In genomic region chr3:88511559-88511958, GRCm38 (mm10) we compare ENCODE assay signal across 16 mouse cellular contexts. TPM values are rescaled to one million over a fixed set of nuclear protein-coding genes. Genes with fewer than 3 reads are reported as not detected.
DNase-seq lines count a peak whose midpoint lies in the region; ATAC-seq and TF ChIP-seq lines count a peak whose summit lies in the region.
"Had no signal": no experiment of that assay in that cellular context is flagged by ENCODE, and none has a peak within 500 bp of the region (broad histone marks: within the 10 kb centered on the region; RNA-seq: fewer than 3 reads in every experiment).

No protein-coding gene starts in this region.

- no peak overlapping the region for H3K9ac ChIP-seq in kidney, embryonic 15.5 days
- H3K9ac ChIP-seq in ES-E14 (ENCODE audit: insufficient read depth, low read depth, low read length, poor library complexity, severe bottlenecking): peak overlapping the region; percentile 26; the same call in 1 of the 2 replicates
- H3K9ac ChIP-seq in intestine, postnatal 0 days (ENCODE audit: low read depth, low read length): no peak overlapping the region

- DNase-seq in kidney, adult 18-20 months: no peak
- DNase-seq in 3T3-L1 (ENCODE audit: low read depth, low spot score): peak; percentile 59
- DNase-seq in ES-E14 (ENCODE audit: low read depth, low spot score): no peak
- DNase-seq in cerebellum, postnatal 10 days: no peak
- no peak for DNase-seq in left cerebral cortex, adult 18-20 months (ENCODE audit: low spot score in 2 of 2)
- no peak for DNase-seq in gastrocnemius, postnatal 36 days
- DNase-seq: cerebellum, postnatal 36 days; kidney, adult 11 months; lung, postnatal 36 days had no signal

- no peak for ATAC-seq in kidney, embryonic 15.5 days (replicated peaks; ENCODE audit: low FRiP score)
- ATAC-seq in intestine, postnatal 0 days: no peak
- ATAC-seq: forebrain, embryonic 16.5 days; Patski had no signal

- H3K27ac ChIP-seq in kidney, embryonic 15.5 days: 0 out of 2 replicates have a peak overlapping the region, but pooled peaks have one; percentile 48
- peak overlapping the region; percentile 51 for H3K27ac ChIP-seq in ES-E14 (ENCODE audit: insufficient read depth, low read depth, low read length, poor library complexity, severe bottlenecking)
- no peak overlapping the region for H3K27ac ChIP-seq in intestine, postnatal 0 days (ENCODE audit: low read depth, low read length)

- peak; percentile 31; the same call in 1 of the 2 replicates for TF ChIP-seq CTCF in intestine, postnatal 0 days (IDR thresholded peaks at IDR 0.05; ENCODE audit: low read depth)

- H3K36me3 ChIP-seq in kidney, embryonic 15.5 days: no peaks in the 10 kb centered on the region
- H3K36me3 ChIP-seq in ES-E14 (ENCODE audit: control insufficient read depth, insufficient read depth, low read length, poor library complexity, severe bottlenecking): no peaks in the 10 kb centered on the region
- H3K36me3 ChIP-seq in intestine, postnatal 0 days (ENCODE audit: control insufficient read depth, insufficient read depth): no peaks in the 10 kb centered on the region

- no peaks in the 10 kb centered on the region for H3K27me3 ChIP-seq in kidney, embryonic 15.5 days
- H3K27me3 ChIP-seq in intestine, postnatal 0 days (replicated peaks; ENCODE audit: control insufficient read depth, insufficient read depth, low read length): no peaks in the 10 kb centered on the region
- H3K27me3 ChIP-seq: Patski had no signal

- no peak overlapping the region for H3K4me3 ChIP-seq in kidney, embryonic 15.5 days (replicated peaks)
- H3K4me3 ChIP-seq in ES-E14 (ENCODE audit: insufficient read depth in 1 of 2, low read depth in 1 of 2, low read length in 2 of 2, poor library complexity in 1 of 2, severe bottlenecking in 1 of 2): no peak overlapping the region
- no peak overlapping the region for H3K4me3 ChIP-seq in intestine, postnatal 0 days (ENCODE audit: low read depth, low read length)

- no peaks in the 10 kb centered on the region for H3K9me3 ChIP-seq in kidney, embryonic 15.5 days (replicated peaks)
- H3K9me3 ChIP-seq in ES-E14 (ENCODE audit: control insufficient read depth, insufficient read depth, low read depth, low read length): no peaks in the 10 kb centered on the region
- no peaks in the 10 kb centered on the region for H3K9me3 ChIP-seq in intestine, postnatal 0 days (ENCODE audit: control insufficient read depth)

- no peak overlapping the region for H3K4me2 ChIP-seq in kidney, embryonic 15.5 days
- no peak overlapping the region for H3K4me2 ChIP-seq in intestine, postnatal 0 days (replicated peaks; ENCODE audit: low read depth)
- H3K4me2 ChIP-seq: heart, embryonic 11.5 days had no signal

- H3K4me1 ChIP-seq in kidney, embryonic 15.5 days: peaks cover 59% of the 10 kb centered on the region
- H3K4me1 ChIP-seq in ES-E14 (ENCODE audit: control insufficient read depth in 2 of 2, insufficient read depth in 2 of 2, low read length in 2 of 2, poor library complexity in 1 of 2): peaks cover 11 to 46% of the 10 kb centered on the region in 2 experiments; a peak in 3 of 4 replicates
- peaks cover 25% of the 10 kb centered on the region for H3K4me1 ChIP-seq in intestine, postnatal 0 days (replicated peaks; ENCODE audit: control insufficient read depth, insufficient read depth, low read length)

- in situ Hi-C loops in ES-E14 (cut with MboI; ENCODE audit: low sequenced_read_pairs in 2 of 2, unreplicated experiment in 2 of 2): no loop called here

- 31% methylated on average over 4 of the region's 4 CpGs for WGBS in kidney, embryonic 15.5 days
- WGBS in intestine, postnatal 0 days: 65% methylated on average over 4 of the region's 4 CpGs

- intact Hi-C loops in gastrocnemius, postnatal 36 days (cut with DNase I): no loop called here

TF ChIP-seq in ES-E14, 5 proteins besides CTCF, POLR2A, EP300 and RAD21:
- TF ChIP-seq MAFK (IDR thresholded peaks at IDR 0.05; ENCODE audit: insufficient read depth, low read depth, low read length) (no peak), CHD2 (IDR thresholded peaks at IDR 0.05; ENCODE audit: low read depth, low read length) (no peak), ZNF384 (IDR thresholded peaks at IDR 0.05; ENCODE audit: low read depth, low read length) (no peak), ZC3H11A (IDR thresholded peaks at IDR 0.05; ENCODE audit: borderline replicate concordance, low read depth, low read length) (no peak), HCFC1 (IDR thresholded peaks at IDR 0.05; ENCODE audit: borderline replicate concordance, insufficient read depth, low read length) (no peak)
TF ChIP-seq in ES-E14: peak in this region for 0.

RNA-seq across cellular contexts. Expression of gene Lmna, which starts 1.8 kb away (rescaled TPM):
- polyA plus RNA-seq in kidney, embryonic 15.5 days (2015; fragmentation: Nextera tagmentation; extraction: Ambion mirVana): 89.2 and 92.0 TPM in 2 replicates
- total RNA-seq in ES-E14 (2012; rRNA removed): 80.1 and 121 TPM in 2 replicates
- 92.5 and 96.5 TPM in 2 replicates for polyA plus RNA-seq in intestine, postnatal 0 days (2015; fragmentation: Nextera tagmentation; extraction: Ambion mirVana)
- total RNA-seq in left cerebral cortex, adult 18-20 months (2021): 10 to 100 TPM; 61.3 to 67.9 TPM
- total RNA-seq in gastrocnemius, postnatal 36 days (2021): 10 to 100 TPM; 75.3 to 79.8 TPM

RNA-seq across cellular contexts. Expression of gene Mex3a, which starts 20.6 kb away (rescaled TPM):
- 20.9 and 22.0 TPM in 2 replicates for polyA plus RNA-seq in kidney, embryonic 15.5 days (2015; fragmentation: Nextera tagmentation; extraction: Ambion mirVana)
- total RNA-seq in ES-E14 (2012; rRNA removed): 24.9 and 29.8 TPM in 2 replicates
- 2.8 TPM in 2 replicates for polyA plus RNA-seq in intestine, postnatal 0 days (2015; fragmentation: Nextera tagmentation; extraction: Ambion mirVana)
- 1 to 10 TPM; 2.7 to 3.1 TPM for total RNA-seq in left cerebral cortex, adult 18-20 months (2021)
- under 1 TPM; 0.17 to 0.33 TPM for total RNA-seq in gastrocnemius, postnatal 36 days (2021)

RNA-seq across cellular contexts. Expression of gene Rab25, which starts 36.5 kb away (rescaled TPM):
- 15.1 and 17.4 TPM in 2 replicates for polyA plus RNA-seq in kidney, embryonic 15.5 days (2015; fragmentation: Nextera tagmentation; extraction: Ambion mirVana)
- total RNA-seq in ES-E14 (2012; rRNA removed): 2.1 and 4.0 TPM in 2 replicates
- 79.5 and 89.2 TPM in 2 replicates for polyA plus RNA-seq in intestine, postnatal 0 days (2015; fragmentation: Nextera tagmentation; extraction: Ambion mirVana)
- not detected for total RNA-seq in left cerebral cortex, adult 18-20 months (2021)
- not detected for total RNA-seq in gastrocnemius, postnatal 36 days (2021)
- total RNA-seq: left cerebral cortex, postnatal 14 days had no signal
- polyA plus RNA-seq: forebrain, embryonic 16.5 days; heart, embryonic 11.5 days; neural tube, embryonic 14.5 days had no signal

RNA-seq across cellular contexts. Expression of gene Lamtor2, which starts 41.3 kb away (rescaled TPM):
- polyA plus RNA-seq in kidney, embryonic 15.5 days (2015; fragmentation: Nextera tagmentation; extraction: Ambion mirVana): 167 and 173 TPM in 2 replicates
- 108 and 112 TPM in 2 replicates for total RNA-seq in ES-E14 (2012; rRNA removed)
- 171 and 183 TPM in 2 replicates for polyA plus RNA-seq in intestine, postnatal 0 days (2015; fragmentation: Nextera tagmentation; extraction: Ambion mirVana)
- 100 to 1,000 TPM; 104 to 115 TPM for total RNA-seq in left cerebral cortex, adult 18-20 months (2021)
- total RNA-seq in gastrocnemius, postnatal 36 days (2021): 10 to 100 TPM; 70.6 to 76.1 TPM

RNA-seq across cellular contexts. Expression of gene Ubqln4, which starts 42.0 kb away (rescaled TPM):
- polyA plus RNA-seq in kidney, embryonic 15.5 days (2015; fragmentation: Nextera tagmentation; extraction: Ambion mirVana): 54.0 and 57.9 TPM in 2 replicates
- 103 and 135 TPM in 2 replicates for total RNA-seq in ES-E14 (2012; rRNA removed)
- 17.3 and 19.2 TPM in 2 replicates for polyA plus RNA-seq in intestine, postnatal 0 days (2015; fragmentation: Nextera tagmentation; extraction: Ambion mirVana)
- 100 to 1,000 TPM; 143 to 147 TPM for total RNA-seq in left cerebral cortex, adult 18-20 months (2021)
- total RNA-seq in gastrocnemius, postnatal 36 days (2021): 10 to 100 TPM; 73.6 to 77.4 TPM
